Mouse (Mus musculus): ENCODE data around the gene Gm29427. TPM values are rescaled to one million over a fixed set of nuclear protein-coding genes. Genes with fewer than 3 reads are reported as not detected.
"Not testable (repeated sequence)": the region's sequence is repeated elsewhere in the genome, so short reads cannot be mapped to it uniquely, and the experiment has no call there.

Gene Gm29427
- total RNA-seq, 2 experiments from 2014 or later, result not detected

DNA sequence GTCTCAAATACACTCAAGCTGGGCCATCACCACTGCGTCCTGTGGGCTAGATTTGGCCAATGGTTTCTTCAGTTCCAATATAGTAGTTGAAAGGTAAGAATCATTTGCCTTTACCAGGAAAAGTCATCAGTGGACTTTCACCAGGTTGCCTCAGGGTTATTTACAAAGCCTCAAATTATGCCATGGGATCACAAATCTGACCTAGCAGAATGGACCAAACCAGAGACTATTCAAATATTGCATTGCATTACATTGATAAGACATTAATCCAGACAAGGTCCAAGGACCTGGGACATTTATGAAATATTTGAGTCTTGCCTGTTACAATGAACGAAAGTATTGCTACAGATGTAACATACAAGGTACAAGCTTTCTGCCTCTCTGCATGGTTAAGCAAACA is 37.0 kb downstream of the Gm29427 start:
- DNase-seq (ENCODE audit: low spot score in 2 of 2), result no peak

DNA sequence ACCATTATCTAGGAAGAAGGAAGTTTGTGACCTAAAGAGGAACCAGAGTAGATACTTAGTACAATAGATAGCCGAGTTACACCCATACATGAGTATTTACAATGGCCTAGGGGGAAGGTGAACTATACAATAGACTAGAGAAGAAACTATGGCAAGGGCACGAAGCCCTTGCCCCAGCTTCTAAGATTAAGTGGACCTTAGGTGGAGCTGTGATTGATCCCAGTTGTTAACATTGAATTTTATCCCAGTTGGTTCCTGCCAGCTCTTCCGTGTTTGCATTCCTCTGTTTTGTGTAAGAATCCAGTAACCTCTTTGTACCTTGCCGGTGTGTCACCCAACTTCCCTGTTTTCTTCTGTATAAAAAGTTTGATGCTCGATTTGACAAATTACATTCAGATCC is 52.0 kb downstream of the Gm29427 start:
- not testable (repeated sequence) for DNase-seq (ENCODE audit: low spot score in 2 of 2)

DNA sequence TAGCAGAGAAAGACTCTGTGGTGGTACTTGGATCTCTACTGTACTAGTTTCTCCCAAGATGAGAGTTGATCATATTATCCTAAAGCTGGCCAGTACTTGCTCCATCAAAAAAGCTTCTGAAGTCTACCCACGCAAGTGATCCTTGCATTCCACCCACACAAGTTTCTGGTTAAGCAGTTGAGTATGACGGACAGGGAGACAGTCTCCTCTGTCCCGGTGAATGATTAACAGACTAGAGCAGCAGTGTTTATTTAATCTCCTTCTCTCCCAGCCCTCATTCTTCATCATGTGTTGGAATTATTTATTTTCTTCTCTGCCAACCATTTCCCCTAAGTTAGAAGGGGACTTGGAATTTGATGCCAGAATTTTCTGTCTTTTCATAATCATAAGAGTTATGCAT is 54.1 kb downstream of the Gm29427 start, which contains the start of gene C4bp:
C4bp (minus strand) TSS at position 179 of the 400 bp plus-strand sequence.
- DNase-seq (ENCODE audit: low spot score in 2 of 2), result no peak

DNA sequence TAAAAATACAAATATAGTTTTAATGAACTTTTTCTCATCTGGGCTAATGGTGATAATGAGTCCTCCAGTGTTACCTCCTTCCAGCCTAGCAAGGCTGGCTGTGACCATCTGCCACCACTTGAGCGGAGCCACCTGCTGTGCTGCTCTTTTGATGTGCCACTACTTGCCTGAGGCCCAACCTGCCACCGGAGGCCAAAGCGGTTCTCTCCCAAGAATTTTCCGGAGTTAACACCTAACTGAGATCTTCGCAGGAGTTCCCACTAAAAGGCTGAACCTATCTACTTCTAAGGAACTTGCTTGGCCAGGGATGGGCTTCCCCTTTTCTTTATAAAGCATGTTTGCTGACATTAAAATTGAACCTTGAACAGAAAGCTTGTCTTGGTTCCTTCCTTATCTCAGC is 56.0 kb downstream of the Gm29427 start:
- not testable (repeated sequence) for DNase-seq (ENCODE audit: low spot score in 2 of 2)

DNA sequence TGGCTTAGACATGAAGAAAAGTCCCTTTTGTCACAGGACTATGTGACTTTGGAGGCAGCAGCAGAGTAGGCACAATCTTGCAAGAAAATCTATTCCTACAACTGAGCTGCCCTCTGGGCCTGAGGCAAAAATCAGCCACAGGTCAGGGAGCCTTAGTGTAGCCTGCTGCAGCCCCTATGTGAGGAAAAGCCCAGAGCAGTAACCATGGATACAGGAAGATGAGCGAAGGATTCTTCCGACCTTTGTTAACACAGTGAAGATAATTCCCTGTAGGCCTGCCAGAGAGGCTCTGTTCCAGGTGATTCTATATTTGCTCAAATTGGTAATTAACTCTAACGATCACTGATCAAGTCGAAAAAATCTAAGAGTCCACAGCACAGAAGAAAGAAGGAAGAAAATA is 71.5 kb downstream of the Gm29427 start:
- DNase-seq (ENCODE audit: low spot score in 2 of 2), result no peak

DNA sequence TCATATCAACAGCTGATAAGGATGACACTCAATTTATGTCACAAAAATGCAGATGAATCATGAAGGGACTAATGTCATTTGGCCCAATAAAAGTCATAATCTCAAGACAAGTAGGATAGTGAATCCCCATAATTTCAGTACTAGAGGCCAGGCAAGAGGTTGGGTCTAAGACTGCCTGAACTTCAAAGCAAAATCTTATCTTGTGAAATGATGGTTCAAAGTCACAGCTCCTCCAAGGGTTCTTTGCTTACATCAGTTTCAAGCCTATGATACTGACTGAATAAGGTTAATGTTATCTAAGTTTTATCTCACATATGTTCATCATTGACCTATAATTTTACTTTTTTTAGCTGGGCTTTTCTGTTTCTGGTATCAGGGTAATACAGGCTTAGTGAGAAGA is 74.6 kb downstream of the Gm29427 start:
- DNase-seq (ENCODE audit: low spot score in 2 of 2), result no peak

DNA sequence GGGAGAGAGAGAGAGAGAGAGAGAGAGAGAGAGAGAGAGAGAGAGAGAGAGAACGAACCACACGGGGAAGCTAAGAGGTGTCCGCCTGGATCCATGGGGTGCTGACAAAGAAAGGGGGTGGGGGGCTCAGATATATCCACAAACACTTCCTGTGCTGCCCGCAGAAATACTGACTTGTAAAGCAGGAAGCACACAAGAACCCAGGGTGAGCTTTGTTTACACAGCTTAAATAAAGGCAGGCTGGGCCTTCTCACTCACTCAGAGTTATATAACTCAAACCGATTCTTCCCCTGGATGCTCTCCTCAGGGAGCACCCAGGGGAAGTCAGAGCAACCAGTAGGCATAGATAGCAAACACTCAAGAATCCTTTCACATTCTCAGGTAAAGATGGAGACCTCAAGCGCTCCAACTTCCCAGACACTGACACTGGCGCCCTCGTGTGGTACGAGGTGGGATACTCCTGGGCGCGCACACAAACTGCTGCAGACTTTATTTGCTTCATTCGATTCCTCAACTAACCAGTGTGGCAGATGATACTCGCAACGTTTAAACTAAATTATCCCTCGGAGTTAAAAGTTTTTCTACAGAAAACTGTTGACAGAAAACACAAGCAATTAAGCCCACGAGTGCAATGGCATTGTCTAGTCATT is 81.7 kb downstream of the Gm29427 start:
- DNase-seq (ENCODE audit: low spot score in 2 of 2), result peak; percentile 63 to 74

DNA sequence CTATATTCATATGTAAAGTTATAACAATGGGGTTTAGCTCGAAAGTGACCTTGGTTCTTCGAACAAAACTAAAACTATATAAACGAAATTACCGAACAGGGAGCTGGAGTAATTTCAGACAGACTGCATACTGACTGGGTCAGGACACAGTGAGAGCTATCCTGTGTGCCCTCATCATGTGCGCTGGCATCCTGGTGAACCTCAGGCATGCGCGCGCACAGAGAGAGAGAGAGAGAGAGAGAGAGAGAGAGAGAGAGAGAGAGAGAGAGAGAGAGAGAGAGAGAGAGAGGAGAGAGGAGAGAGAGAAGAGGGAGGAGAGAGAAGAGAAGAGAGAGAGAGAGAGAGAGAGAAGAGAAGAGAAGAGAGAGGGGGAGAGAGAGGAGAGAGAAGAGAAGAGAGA is 82.3 kb downstream of the Gm29427 start:
- DNase-seq (ENCODE audit: low spot score in 2 of 2), result no peak

DNA sequence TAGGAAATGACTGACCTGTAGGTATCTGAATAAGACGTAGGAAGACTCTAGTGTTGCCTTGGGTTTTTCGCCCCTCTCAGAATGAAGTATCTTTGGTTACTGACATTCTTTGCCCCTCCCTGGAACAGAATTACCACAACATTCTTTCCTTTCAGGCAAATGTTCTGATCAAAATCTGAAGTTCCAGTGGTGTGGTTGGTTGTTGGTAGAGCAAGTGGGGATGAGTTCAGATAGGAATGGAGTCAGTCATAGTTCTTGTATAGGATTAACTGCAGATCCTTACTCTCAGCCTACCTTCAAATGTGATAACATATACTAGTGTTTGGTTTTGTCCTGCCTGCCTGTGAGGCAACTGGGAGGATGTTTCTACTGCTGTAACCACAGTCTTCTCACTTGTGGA is 86.1 kb downstream of the Gm29427 start, which contains the start of gene Zp3r:
Zp3r (minus strand) TSS at position 101 of the 400 bp plus-strand sequence.
- DNase-seq (ENCODE audit: low spot score in 2 of 2), result no peak

Other genes starting within 250 kb of the Gm29427 start
- not detected for gene Zp3r, start 86.2 kb downstream of the Gm29427 start, total RNA-seq (2021)
- gene C4bp, start 54.2 kb downstream of the Gm29427 start, total RNA-seq (2021), result under 1 TPM in 1 of 2 experiments, not detected in 1; 0.41 TPM
- gene Yod1, start 1.5 kb upstream of the Gm29427 start, total RNA-seq (2021), result 1 to 10 TPM; 4.0 to 5.2 TPM
- 10 to 100 TPM; 10.5 to 13.4 TPM for gene Pfkfb2, start 13.5 kb upstream of the Gm29427 start, total RNA-seq (2021)
- 1 to 10 TPM; 1.0 to 1.2 TPM for gene AA986860, start 16.2 kb upstream of the Gm29427 start, total RNA-seq (2021)
- not detected for gene Fcamr, start 85.1 kb upstream of the Gm29427 start, total RNA-seq (2021)
- under 1 TPM in 1 of 2 experiments, not detected in 1; 0.08 TPM for gene Pigr, start 110.9 kb upstream of the Gm29427 start, total RNA-seq (2021)
- under 1 TPM in 1 of 2 experiments, not detected in 1; 0.39 TPM for gene Fcmr, start 149.9 kb upstream of the Gm29427 start, total RNA-seq (2021)
- gene Il24, start 171.7 kb upstream of the Gm29427 start, total RNA-seq (2021), result not detected
- not detected for gene Il20, start 195.7 kb upstream of the Gm29427 start, total RNA-seq (2021)
- gene Il19, start 224.3 kb upstream of the Gm29427 start, total RNA-seq (2021), result not detected

All from gastrocnemius, postnatal 4 days (tissue).